Mouse (Mus musculus) CH12.LX (cell line): Measurements from ENCODE around the gene Nphp3. TPM values are rescaled to one million over a fixed set of nuclear protein-coding genes. Genes with fewer than 3 reads are reported as not detected.

Experiments used
- DNase-seq: peaks from one replicate; pipeline ENCODE4 v3.0.0-alpha.2; 2013; ENCODE audit errors: extremely low read depth
- H3K27ac ChIP-seq: 2 replicates; pipeline ENCODE4 v1.5.1; 2012; ENCODE audit warnings: low read depth, mild to moderate bottlenecking, control low read depth, moderate library complexity; ENCODE audit not compliant: insufficient read depth
- H3K27me3 ChIP-seq: replicated peaks from 2 replicates; pipeline ENCODE3; 2012; ENCODE audit warnings: inconsistent platforms
- H3K36me3 ChIP-seq, 2 experiments: replicated peaks in 1 of 2; 2 replicates each; pipeline versions ENCODE3 to v1.6.1; 2012; ENCODE audit warnings: inconsistent platforms in 1 of 2, low read length in 1 of 2, mild to moderate bottlenecking in 1 of 2, mixed read lengths in 1 of 2, moderate library complexity in 1 of 2; ENCODE audit not compliant: control insufficient read depth in 1 of 2, insufficient read depth in 1 of 2
- H3K4me1 ChIP-seq, 2 experiments: 2 replicates each; pipeline ENCODE4 v1.6.1; 2012; ENCODE audit warnings: inconsistent platforms in 1 of 2, moderate library complexity in 1 of 2; ENCODE audit not compliant: insufficient read depth in 2 of 2, control insufficient read depth in 1 of 2
- H3K4me2 ChIP-seq: 2 replicates; pipeline ENCODE4 v1.6.1; 2012; ENCODE audit warnings: low read depth, mild to moderate bottlenecking, control low read depth; ENCODE audit not compliant: poor library complexity, insufficient read depth, severe bottlenecking
- H3K4me3 ChIP-seq, 3 experiments: fragments of 150-350 bp in 1 of 3; sonication (generic) in 1 of 3; replicated peaks in 1 of 3; 2 replicates each; pipeline versions ENCODE3 to v1.5.1; 2011 to 2012; ENCODE audit warnings: low read depth in 2 of 3, low read length in 2 of 3, mild to moderate bottlenecking in 2 of 3, moderate library complexity in 2 of 3, control low read depth in 1 of 3, improper control_type of control experiment in 1 of 3, inconsistent platforms in 1 of 3, mixed read lengths in 1 of 3; ENCODE audit not compliant: poor library complexity in 1 of 3
- H3K79me2 ChIP-seq: replicated peaks from 2 replicates; pipeline ENCODE4 v1.6.1; 2012; ENCODE audit warnings: mild to moderate bottlenecking, moderate library complexity; ENCODE audit not compliant: control insufficient read depth, poor library complexity, insufficient read depth, severe bottlenecking; ENCODE audit errors: extremely low read depth
- H3K9ac ChIP-seq: 2 replicates; pipeline ENCODE4 v1.6.1; 2012; ENCODE audit warnings: low read depth, mild to moderate bottlenecking, control low read depth, moderate library complexity; ENCODE audit not compliant: insufficient read depth
- H3K9me3 ChIP-seq: replicated peaks from 2 replicates; pipeline ENCODE3; 2012; ENCODE audit warnings: low read length, inconsistent platforms, mixed read lengths
- E2F4 ChIP-seq: IDR thresholded peaks from 2 replicates; pipeline ENCODE4 v1.6.1; 2011; ENCODE audit warnings: low read depth, low read length, improper control_type of control experiment; ENCODE audit not compliant: insufficient replicate concordance
- ELF1 ChIP-seq: IDR thresholded peaks from 2 replicates; pipeline ENCODE4 v1.6.1; 2014; ENCODE audit warnings: low read depth, mild to moderate bottlenecking, inconsistent platforms, low read length, improper control_type of control experiment
- EP300 ChIP-seq: IDR thresholded peaks from 2 replicates; pipeline ENCODE4 v1.6.1; 2011; ENCODE audit warnings: low read length, improper control_type of control experiment
- HCFC1 ChIP-seq: IDR thresholded peaks from 2 replicates; pipeline ENCODE4 v1.6.1; 2012; ENCODE audit warnings: low read depth, mild to moderate bottlenecking, inconsistent platforms, low read length, improper control_type of control experiment
- MAX ChIP-seq: IDR thresholded peaks from 2 replicates; pipeline ENCODE4 v1.6.1; 2011; ENCODE audit warnings: low read length, improper control_type of control experiment
- MEF2A ChIP-seq: IDR thresholded peaks from 2 replicates; pipeline ENCODE4 v1.6.1; 2014; ENCODE audit warnings: low read depth, mild to moderate bottlenecking, inconsistent platforms, low read length, improper control_type of control experiment, borderline replicate concordance
- MXI1 ChIP-seq: IDR thresholded peaks from 2 replicates; pipeline ENCODE4 v1.6.1; 2011; ENCODE audit warnings: mild to moderate bottlenecking, low read depth, low read length, improper control_type of control experiment
- POLR2A ChIP-seq: IDR thresholded peaks from 2 replicates; pipeline ENCODE4 v1.6.1; 2011; ENCODE audit warnings: low read depth, mild to moderate bottlenecking, improper control_type of control experiment, low read length
- POLR2AphosphoS2 ChIP-seq: IDR thresholded peaks from 2 replicates; pipeline ENCODE4 v1.6.1; 2011; ENCODE audit warnings: low read depth, low read length, improper control_type of control experiment
- RCOR1 ChIP-seq: conservative IDR thresholded peaks from 2 replicates; pipeline ENCODE4 v1.6.1; 2012; ENCODE audit warnings: low read depth, mild to moderate bottlenecking, inconsistent platforms, low read length, improper control_type of control experiment
- SIN3A ChIP-seq: IDR thresholded peaks from 2 replicates; pipeline ENCODE4 v1.6.1; 2012; ENCODE audit warnings: low read length, improper control_type of control experiment, inconsistent platforms
- SMC3 ChIP-seq: IDR thresholded peaks from 2 replicates; pipeline ENCODE4 v1.6.1; 2011; ENCODE audit warnings: low read depth, low read length, improper control_type of control experiment
- USF1 ChIP-seq: IDR thresholded peaks from 2 replicates; pipeline ENCODE4 v1.6.1; 2014; ENCODE audit warnings: low read depth, mild to moderate bottlenecking, inconsistent platforms, low read length, improper control_type of control experiment
- USF2 ChIP-seq: conservative IDR thresholded peaks from 2 replicates; pipeline ENCODE4 v1.6.1; 2011; ENCODE audit warnings: low read depth, low read length, improper control_type of control experiment
- ZC3H11A ChIP-seq: IDR thresholded peaks from 2 replicates; pipeline ENCODE4 v1.6.1; 2012; ENCODE audit warnings: low read depth, mild to moderate bottlenecking, inconsistent platforms, low read length, improper control_type of control experiment
- ZKSCAN1 ChIP-seq: IDR thresholded peaks from 2 replicates; pipeline ENCODE4 v1.6.1; 2012; ENCODE audit warnings: low read depth, inconsistent platforms, low read length, improper control_type of control experiment, borderline replicate concordance
- ZMIZ1 ChIP-seq: IDR thresholded peaks from 2 replicates; pipeline ENCODE4 v1.6.1; 2012; ENCODE audit warnings: low read depth, mild to moderate bottlenecking, inconsistent platforms, low read length, improper control_type of control experiment
- dilution Hi-C: fragments of 300-500 bp; cut with MboI; formaldehyde crosslinking; loops from 2 replicates; pipeline ENCODE4 v1.14.3; 2020; ENCODE audit warnings: low sequenced_read_pairs; ENCODE audit not compliant: extremely low pct_unique_long_range_greater_than_20kb, extremely low pct_ligation_motif_present
- in situ Hi-C: fragments of 300-500 bp; cut with MboI; formaldehyde crosslinking; loops from 3 replicates; pipeline ENCODE4 v1.14.3; 2019; ENCODE audit warnings: low sequenced_read_pairs, low pct_ligation_motif_present, low pct_unique_long_range_greater_than_20kb, mixed read lengths
- polyA plus RNA-seq: library from polyadenylated mRNA; unstranded; fragments of >175 nt; gene quantifications from 2 replicates; pipeline ENCODE4 v1.2.1, GENCODE M21; 2012; ENCODE audit warnings: low read depth; ENCODE audit not compliant: insufficient read length
- total RNA-seq, 2 experiments: library from RNA; depleted of rRNA; stranded (reverse); fragments of 300-350 nt in 1 of 2; fragments of >200 nt in 1 of 2; gene quantifications; 2 replicates each; pipeline ENCODE4 v1.2.3; 2012 to 2014

Gene Nphp3
- total and polyA plus RNA-seq, 3 experiments, result 1.3 to 2.9 (median 2.3) TPM

- H3K4me1 ChIP-seq, result 0 out of 4 replicates have a peak, but pooled peaks cover 0 to 3% of the 10 kb centered on the region in 2 experiments
- TF ChIP-seq ELF1 (no peak), MXI1 (no peak), POLR2AphosphoS2 (no peak), SIN3A (no peak), E2F4 (no peak), ZMIZ1 (no peak), MEF2A (no peak), EP300 (no peak), ZC3H11A (no peak), ZKSCAN1 (no peak), POLR2A (no peak), SMC3 (no peak), MAX (no peak), HCFC1 (no peak), USF2 (no peak)
- no peak overlapping the region for H3K4me2 ChIP-seq
- peaks cover 0 to 6% of the 10 kb centered on the region in 2 experiments for H3K36me3 ChIP-seq
- H3K79me2 ChIP-seq, result no peaks in the 10 kb centered on the region
- no peaks in the 10 kb centered on the region for H3K27me3 ChIP-seq
- DNase-seq, result no peak
- in situ Hi-C loops, result no loop called here
- no peak overlapping the region for H3K9ac ChIP-seq
- dilution Hi-C loops, result no loop called here
- no peak overlapping the region for H3K27ac ChIP-seq
- no peaks in the 10 kb centered on the region for H3K9me3 ChIP-seq
- H3K4me3 ChIP-seq, result no peak overlapping the region
These were observed 36.8 kb downstream of the Nphp3 start for GRCm38 (mm10) chr9:104039031-104039695.

GRCm38 (mm10) chr9:104039742-104040141 lies 37.4 kb downstream of the Nphp3 start:
- Histone ChIP-seq H3K4me3 (no peak overlapping the region), H3K79me2 (no peaks in the 10 kb centered on the region), H3K27ac (no peak overlapping the region), H3K4me1 (0 out of 4 replicates have a peak, but pooled peaks cover 0 to 3% of the 10 kb centered on the region in 2 experiments), H3K27me3 (no peaks in the 10 kb centered on the region), H3K36me3 (peaks cover 0 to 6% of the 10 kb centered on the region in 2 experiments), H3K9ac (no peak overlapping the region), H3K4me2 (no peak overlapping the region), H3K9me3 (no peaks in the 10 kb centered on the region)
- no peak for TF ChIP-seq USF1
- TF ChIP-seq RCOR1, result no peak
- no peak for TF ChIP-seq MEF2A
- in situ Hi-C loops, result no loop called here
- no peak for DNase-seq
- dilution Hi-C loops, result no loop called here
